Mouse (Mus musculus) liver, embryonic 14.5 days (tissue): ENCODE measurements at regions not wholly inside any gene's neighbourhood (a gene's known extent, or its start where the extent isn't known, plus 50 kb on each side); places are given as distances from the start of the nearest gene placed in this dataset.

Experiments
- CTCF ChIP-seq: IDR thresholded peaks from 2 replicates; pipeline ENCODE4 v1.5.1; 2016; ENCODE audit warnings: antibody characterized with exemption, low read depth, control low read depth
- EP300 ChIP-seq: IDR thresholded peaks from 2 replicates; pipeline ENCODE4 v1.6.1; 2016; ENCODE audit warnings: antibody characterized with exemption, low read depth

GRCm38 (mm10) chr2:72637881-72638620, 162.1 kb downstream of the Cdca7 start:
- TF ChIP-seq EP300 = no peak
- TF ChIP-seq CTCF = no peak
